Mouse (Mus musculus): ENCODE measurements around the gene Sgip1.

The Sgip1 gene

DNA sequence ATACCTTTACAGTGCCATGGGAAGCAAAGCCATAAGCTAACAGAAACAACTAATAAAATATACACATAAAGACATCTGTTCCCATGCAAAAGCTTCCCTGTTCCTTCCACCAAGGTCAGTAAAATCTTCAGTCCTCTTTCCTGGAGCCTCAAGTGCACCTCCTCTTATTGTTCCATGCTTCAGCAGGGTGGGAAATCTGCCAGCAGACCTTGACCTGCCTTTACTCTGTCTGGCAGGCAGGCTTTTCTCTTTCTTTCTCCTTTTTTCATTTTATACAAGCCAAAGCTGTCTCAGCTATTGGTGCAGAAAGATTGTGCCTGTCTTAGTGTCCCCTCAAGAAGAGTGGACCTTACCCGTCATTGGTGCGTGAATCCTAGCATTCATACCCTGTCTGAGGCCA lies 154.8 kb downstream of the Sgip1 start:
- DNase-seq (ENCODE audit: low read depth, low spot score) = peak; percentile 8

DNA sequence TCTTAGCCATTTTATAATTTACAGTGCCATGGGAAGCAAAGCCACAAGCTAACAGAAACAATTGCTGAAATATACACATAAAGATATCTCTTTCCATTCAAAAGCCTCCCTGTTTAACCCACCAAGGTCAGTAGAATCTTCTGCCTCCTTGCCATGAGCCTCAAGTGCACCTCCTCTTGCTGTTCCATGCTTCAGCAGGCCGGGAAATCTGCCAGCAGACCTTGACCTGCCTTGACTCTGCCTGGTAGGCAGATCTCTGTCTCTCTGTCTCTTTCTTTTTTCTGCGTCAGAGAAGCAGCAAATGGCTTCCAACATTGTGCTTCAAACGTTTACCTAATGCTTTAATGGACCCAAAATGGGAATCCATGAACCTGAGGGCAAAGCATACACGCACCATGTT lies 157.9 kb downstream of the Sgip1 start:
- no peak for DNase-seq (ENCODE audit: low read depth, low spot score)

DNA sequence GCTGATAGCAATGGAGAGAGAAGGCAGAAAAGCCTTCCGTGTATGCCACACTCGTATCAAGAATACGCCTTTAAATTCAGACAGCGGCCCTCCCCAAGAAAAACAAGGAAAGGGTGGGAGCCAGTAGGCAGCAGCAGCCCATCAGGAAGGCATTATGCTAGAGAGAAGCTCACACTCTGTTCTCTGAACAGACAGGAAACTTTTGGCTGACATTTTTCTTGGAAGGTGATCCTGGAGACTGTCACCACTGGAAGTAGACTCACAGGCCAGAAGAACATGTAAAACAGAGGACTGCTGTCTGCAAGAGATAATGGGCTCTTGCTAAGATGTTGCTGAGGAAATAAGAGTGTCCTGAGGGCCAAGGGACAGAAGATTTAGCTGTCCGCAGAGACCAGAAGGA lies 158.6 kb downstream of the Sgip1 start:
- no peak for DNase-seq (ENCODE audit: low read depth, low spot score)

DNA sequence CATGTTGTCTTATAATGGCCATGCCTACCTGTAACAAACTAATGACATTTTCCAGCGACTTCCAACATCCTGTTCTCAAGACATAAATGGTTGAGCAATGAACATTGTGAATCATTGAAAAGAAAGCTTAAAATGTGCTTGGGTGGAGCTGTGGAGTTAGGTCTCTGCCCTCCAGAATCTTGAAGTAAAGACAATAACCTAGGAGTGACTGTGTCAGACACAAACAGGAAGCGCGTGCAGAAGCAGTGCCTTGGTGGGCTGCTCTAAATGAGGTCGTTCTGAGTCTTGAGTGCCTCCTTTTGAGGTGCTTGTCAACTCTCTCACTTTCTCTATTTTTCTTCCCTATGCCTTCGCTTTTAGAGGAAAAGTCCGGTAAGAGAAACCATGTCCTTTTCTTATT lies 159.1 kb downstream of the Sgip1 start:
- no peak for DNase-seq (ENCODE audit: low read depth, low spot score)

DNA sequence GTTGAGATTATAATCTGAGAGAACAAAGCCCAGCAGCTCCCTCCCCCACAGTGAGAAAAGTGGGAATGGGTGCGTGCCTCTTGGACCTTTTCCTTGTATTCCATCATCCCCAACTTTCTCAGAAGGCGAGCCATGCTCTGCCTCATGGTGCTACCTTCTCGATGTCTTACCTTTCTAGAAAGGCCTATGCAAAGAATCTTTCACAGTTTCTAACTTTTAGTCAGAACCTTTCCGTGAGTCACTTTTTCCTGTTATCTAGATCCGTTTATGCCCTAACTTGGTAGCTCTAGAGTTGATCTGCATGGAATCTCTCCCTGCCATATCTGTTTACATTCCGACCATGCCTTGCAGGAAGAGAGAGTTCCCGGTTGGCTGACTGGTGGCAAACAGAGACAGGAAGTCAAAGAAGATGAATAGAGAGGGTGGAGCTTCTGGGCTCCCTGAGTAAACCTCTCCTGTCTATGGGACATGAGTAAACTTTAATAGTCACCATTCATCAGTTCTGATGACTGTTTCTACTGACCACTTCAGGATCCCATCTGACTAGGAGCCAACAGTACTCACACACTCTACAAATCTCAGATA lies 166.8 kb downstream of the Sgip1 start:
- no peak for DNase-seq (ENCODE audit: low read depth, low spot score)

DNA sequence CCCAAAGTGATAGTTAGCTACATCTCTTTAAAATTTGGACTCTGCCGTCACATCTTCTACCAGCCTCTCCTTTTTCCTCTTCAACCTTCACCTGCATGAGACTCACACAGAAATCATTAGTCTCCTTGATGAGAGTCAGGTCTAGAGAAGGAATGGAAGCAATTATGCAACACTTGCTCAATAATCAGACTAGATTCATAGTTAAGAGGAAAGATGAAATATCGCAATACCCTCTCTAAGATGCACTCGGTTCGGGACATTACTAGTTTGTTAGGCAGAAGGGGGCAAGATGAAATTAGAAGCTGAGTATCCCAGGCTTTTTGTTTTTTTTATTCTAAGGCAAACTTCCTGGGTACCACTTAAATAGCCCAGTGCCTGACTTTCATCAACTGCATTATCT lies 169.1 kb downstream of the Sgip1 start:
- no peak for DNase-seq (ENCODE audit: low read depth, low spot score)

DNA sequence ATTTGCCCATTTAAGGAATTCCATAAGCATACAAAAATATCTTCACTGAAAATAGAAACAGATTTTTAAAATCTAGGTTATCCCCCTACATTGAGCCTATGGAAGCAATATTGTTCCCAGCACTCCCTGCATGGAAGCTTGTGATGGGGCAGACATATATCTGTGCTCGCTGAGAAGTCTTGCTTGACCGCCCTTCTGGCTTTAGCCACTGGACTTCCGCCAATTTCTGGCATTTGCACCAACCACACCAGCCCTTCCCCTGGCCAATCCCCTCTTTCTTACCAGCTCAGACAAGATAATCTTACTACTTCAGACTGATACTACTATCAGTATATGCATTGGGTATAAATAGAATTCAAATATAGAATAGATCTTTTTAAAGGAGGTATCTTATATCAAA lies 172.1 kb downstream of the Sgip1 start:
- DNase-seq (ENCODE audit: low read depth, low spot score) = no peak

DNA sequence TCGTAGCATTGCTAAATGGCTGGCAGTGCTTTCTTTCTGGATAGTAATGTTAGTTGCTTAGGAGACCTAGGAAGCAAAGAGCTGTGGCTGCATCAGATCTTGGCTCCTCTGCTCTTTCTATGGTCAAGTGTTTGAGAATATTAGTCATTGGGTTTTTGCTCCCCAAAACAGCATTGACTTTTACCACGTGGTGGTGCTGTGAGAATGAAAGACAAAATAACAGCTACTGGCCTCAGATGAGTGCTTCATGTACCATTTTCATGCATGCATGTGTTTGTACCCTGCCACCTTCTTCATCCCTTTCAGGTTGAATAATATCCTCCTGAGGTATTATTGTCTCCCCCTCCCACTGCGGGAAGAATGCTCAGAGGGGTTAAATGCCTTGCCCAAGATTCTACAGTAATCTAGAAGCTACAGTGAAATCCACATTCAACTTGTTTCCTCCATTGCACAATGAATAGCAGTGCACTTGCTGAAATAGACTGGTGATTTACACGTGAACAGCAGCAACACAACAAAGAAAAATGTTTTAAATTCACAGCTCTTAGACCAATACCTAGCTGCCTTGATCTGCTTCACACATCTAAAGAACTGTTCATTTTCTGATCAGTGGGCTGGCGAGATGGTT lies 172.7 kb downstream of the Sgip1 start:
- DNase-seq (ENCODE audit: low read depth, low spot score) = no peak

DNA sequence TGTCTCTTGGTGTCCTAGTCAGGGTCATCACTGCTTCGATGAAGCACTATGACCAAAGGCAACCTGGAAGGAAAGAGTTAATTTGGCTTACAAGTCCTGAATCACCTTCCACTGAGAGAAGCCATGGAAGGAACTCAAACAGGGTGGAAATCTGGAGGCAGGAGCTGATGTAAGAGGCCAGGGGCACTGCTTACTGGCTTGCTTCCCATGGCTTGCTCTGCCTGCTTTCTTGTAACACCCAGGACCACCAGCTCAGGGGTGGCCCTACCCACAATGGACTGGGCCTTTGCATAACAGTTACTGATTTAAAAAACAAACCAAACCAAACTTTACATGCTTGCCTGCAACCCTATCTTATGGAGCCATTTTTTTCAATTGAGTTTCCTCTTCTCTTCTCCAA lies 177.1 kb downstream of the Sgip1 start:
- DNase-seq (ENCODE audit: low read depth, low spot score) = no peak

DNA sequence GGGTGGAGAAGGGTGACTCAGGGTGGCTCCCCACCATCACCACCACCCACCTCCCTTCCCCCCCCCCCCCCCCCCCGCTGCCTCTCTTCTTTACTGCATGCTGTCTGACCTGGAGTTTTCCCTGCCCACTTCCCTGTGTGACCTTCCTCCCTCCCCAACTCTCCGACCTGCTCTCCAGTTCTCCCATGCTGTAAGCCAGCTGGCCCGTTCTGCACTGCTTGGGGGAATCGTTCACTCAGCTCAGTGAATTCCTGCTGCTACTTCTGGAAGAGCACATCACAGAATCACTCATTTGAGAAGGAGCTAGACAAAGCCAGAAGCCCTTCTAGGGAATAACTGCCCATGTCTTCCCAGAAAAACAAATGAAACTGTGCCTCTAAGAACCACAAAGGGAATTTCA lies 188.4 kb downstream of the Sgip1 start:
- no peak for DNase-seq (ENCODE audit: low read depth, low spot score)

DNA sequence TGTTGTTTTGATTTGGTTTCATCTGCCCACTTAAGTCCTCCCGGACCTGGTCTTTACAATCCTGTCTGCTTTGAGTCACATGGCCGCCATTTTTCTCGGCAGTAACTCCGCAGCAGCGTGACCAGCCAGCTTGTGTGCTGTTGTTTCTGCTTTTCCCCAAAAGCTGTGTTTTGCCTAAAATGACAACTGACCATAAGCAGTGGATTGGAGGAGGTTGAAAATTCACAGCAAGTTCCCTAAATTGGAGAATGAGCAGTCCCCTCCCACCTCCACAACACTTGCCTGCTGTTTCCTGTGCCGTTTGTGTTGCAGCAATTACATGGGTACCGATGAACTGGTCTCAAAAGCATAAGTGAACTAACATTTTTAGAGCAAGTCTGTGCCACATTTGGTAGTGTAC lies 189.6 kb downstream of the Sgip1 start:
- no peak for DNase-seq (ENCODE audit: low read depth, low spot score)

DNA sequence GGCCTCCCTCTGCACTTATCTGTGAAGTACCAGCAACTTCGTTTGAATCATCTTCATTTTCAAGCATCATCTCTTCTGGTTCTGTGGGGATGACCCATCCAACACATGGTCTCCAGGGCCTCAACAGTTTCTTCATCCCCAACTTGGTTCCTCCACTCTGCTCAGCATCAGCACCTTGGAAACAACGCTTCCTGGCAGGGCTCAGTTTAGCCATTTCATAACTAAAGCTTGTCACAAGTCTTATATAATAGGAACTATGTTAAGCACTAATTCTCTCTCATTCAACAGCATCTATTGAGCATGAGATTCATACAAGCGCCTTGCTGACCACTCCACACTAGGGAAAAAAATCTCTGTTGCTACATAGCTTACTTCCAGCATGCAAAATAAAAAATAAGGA lies 199.2 kb downstream of the Sgip1 start:
- DNase-seq (ENCODE audit: low read depth, low spot score) = no peak

DNA sequence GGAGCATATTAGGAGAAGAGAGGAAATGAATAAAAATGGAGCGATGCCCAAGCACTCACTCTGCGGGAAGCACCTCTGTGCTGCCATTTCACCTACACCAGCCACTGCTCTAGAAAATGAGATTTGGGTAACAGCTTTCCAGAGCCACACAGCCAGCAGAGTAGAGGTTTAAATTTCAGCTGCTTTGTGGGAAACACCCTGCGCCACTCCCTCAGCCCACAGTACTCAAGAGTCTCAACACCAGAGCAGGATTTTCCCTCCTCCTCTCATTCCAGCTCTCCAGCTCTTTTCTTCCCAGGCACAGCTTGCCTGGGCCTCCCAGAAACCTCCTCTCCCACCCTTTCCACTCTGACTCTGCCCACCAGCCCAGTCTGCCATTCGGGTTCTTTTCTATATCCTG lies 199.6 kb downstream of the Sgip1 start:
- DNase-seq (ENCODE audit: low read depth, low spot score) = no peak

DNA sequence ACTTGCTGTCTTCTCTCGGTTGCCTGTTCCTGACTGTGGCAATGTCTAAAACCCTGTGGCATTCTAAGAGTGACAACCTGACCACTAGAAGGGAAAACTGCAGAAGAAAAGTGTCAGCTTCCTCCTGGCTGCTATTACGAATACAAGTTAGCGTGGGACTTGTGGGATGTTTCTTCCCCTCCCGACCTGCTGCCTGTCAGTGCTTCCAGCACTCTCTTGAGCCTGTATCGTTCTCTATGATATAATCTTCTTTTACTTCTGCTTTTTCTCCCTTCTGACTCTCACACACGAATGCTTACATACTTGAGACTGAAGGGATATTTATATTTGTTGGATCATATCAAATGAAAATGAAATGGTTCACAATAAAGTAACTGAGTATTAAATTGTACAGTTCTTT lies 203.2 kb downstream of the Sgip1 start:
- DNase-seq (ENCODE audit: low read depth, low spot score) = no peak

DNA sequence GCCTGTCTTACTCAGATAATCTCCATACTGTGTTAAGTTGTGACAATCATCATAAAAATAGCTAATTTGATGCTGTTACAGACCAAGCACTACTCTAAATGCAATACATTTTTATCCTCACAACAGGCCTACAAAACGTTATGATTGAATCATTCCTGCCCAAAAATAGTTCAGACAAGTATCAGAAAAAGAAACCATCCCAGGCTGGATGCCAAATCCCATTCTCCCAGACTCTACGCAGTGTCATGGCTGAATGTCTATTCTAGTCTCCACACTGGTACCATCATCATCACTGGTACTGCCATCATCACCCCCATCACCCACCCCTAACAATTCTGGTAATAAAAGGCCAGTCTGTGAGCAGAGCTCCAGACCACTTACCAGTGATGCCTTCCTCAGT lies 211.4 kb downstream of the Sgip1 start:
- no peak for DNase-seq (ENCODE audit: low read depth, low spot score)

DNA sequence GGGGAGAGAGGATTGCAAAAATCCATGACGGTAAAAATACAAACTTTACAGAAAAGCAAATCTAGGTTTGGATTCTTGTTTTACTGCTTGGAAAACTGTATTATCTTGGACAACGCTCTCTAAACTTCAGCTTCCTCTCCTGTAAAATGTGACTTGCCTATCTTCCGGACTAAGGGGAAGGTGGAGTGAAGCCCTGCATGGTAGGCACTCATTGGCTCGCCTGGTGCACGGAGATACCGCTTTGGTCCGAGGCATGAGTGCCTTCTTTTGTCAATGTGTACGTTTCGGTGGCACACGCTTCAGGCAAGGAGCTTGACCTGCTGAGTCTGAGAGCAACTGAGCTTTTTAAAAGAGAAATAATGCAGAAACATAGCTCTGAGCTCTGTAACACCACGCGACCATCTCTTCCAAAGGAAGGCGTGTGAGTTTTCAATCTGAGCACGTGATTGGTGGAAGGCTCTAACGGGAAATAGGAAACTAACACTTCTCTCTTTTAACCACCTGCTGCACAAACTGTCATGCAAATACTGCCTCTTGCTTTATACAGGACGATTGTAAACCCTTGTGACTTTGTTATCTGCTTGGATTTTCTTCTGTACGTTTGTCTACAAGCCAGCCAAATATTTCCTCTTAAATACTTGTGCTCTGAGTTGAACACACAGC lies 214.3 kb downstream of the Sgip1 start:
- DNase-seq (ENCODE audit: low read depth, low spot score) = peak; percentile 14

DNA sequence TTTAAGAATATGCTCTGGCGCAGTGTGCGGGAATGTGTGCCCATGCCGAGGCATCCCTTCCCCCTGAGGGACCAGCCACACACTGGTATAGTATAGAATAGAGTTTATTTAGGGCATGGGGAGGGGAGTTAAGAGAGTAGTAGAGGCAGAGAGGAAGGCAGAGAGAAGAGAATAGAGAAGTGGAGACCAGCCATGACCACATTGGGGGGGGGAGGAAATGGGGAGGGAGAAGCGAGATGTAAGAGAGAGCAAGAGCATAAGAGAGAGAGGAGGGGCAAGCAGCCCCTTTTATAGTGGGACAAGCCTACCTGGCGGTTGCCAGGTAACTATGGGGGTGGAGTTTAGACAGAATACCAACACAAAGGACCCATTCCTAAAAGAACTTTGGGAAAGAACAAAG lies 218.3 kb downstream of the Sgip1 start:
- no peak for DNase-seq (ENCODE audit: low read depth, low spot score)

DNA sequence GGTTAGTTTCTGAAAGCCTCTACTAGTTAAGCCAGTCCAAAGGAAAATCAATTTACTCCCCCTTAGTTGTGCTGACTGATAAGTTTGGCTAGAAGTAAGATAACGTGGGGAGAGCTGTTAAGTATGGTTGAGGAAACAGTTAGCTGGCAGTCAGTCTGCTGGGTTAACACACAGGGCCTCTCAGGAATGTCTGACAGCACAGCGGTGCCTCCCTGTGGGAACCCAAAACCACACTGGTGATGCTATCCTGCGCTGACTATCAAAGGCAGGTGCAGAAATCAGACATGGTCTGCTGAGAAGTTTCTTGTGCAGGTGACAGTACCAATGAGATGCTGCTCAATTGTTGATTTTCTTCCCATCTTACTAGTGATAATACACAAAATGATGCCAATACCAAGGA lies 223.1 kb downstream of the Sgip1 start:
- DNase-seq (ENCODE audit: low read depth, low spot score) = no peak

DNA sequence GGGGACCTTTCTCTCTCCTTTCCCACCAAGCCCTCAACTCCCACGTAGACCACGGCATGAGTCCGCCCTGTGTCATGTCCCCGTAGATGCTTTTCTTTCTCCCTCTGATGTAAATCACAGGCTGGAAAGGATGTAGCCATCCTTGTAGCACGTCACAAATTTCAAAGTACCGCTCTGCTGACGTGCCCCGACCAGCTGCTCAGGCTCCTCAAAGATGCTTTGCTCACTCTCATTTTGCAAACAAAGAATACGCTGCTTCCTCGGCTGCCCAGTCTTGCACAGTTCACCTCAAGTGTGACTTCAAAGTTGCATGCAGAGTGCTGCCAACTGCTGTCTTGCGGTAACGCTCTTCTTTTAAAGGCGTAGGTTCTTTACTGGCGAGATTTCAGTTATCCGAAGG lies 226.7 kb downstream of the Sgip1 start:
- DNase-seq (ENCODE audit: low read depth, low spot score) = no peak

DNA sequence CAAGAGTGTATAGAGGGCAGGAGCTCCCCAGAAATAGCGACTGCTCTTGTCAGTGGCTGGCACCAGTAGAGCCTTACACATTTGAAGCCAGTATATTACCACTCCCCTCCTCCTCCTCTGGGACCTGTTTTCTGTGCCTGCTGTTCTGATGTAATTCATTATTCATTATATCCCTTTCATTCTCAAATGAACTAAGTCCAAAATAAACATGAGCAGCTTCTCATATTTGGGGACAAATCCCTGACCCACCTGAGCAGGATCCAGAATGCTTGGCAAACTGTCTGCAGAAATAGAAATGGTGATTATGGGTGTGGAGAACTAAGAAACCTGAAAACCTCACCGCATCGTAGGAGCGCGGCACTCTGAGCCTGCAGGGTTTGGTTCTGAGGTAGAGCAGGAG lies 228.5 kb downstream of the Sgip1 start:
- no peak for DNase-seq (ENCODE audit: low read depth, low spot score)

DNA sequence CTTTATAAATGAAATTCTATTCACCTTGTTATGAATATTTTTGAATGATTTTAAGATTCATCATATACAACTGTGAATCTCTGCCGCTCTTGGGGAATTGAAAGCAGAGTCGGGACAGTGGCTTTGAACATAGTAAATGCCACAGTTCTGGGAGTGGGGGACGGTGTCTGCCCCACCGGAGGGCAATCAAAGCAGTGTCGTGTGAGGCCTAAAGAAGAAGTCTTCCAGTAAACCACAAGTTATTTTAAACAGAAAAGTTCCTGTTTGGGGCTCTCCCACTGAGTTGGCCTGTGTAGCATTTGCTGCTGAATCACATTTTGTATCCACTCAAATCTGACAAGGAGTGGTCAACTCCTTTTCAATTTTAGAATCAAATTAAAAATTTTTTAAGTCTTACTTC lies 230.1 kb downstream of the Sgip1 start:
- DNase-seq (ENCODE audit: low read depth, low spot score) = no peak

DNA sequence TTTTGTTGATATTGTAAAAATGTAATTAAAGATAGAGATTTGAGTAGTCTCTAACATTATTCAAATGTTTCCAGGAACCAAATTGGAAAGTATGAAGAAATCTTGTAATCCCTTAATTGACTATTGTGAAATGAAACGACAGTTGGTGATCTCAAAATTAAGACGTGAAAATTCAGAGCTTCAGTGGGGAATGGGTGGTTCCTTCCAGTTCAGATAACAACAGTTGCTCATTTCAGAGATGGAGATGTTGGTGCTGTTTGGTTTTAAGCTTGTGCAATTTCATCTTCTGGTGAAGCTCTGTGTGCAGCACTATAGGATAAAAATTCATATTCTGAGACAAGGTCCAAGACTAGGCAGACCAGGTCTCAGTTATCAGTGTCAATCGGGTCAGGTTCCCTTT lies 231.0 kb downstream of the Sgip1 start:
- no peak for DNase-seq (ENCODE audit: low read depth, low spot score)

DNA sequence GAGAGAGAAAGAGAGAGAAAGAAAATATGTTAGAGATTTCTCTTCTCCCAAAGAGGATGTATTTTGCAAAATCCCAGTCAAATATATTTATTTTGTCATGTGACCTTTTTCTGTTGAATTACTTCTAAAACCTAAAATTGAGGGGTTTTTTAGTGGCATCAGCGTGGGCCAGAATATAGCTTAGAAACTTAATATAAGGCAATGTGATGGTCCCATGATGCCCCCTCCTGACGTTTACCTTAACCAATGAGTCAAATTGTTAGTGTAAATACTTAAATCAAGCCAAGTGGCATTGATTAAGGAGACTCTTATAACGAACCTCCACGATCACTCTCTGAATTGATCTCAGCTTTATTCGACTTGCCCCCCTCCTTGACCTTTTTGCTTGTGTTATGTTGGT lies 233.1 kb downstream of the Sgip1 start:
- no peak for DNase-seq (ENCODE audit: low read depth, low spot score)
